Mouse (Mus musculus) layer of hippocampus, adult 18-20 months (tissue): ENCODE results near the gene Pcf11. TPM values are rescaled to one million over a fixed set of nuclear protein-coding genes. Genes with fewer than 3 reads are reported as not detected.
A peak's percentile ranks its signal among the peaks of the same experiment; 100 is the strongest.

Source experiments
- DNase-seq, 2 experiments: peaks; one replicate each; pipeline ENCODE4 v3.0.0; 2022; ENCODE audit warnings: low spot score in 2 of 2
- total RNA-seq, 2 experiments: library from RNA; stranded (reverse); gene quantifications; 2 replicates each; pipeline ENCODE4 v1.2.3; 2021

Gene Pcf11
- total RNA-seq, 2 experiments from 2014 or later, result 57.0 to 69.4 TPM

DNA sequence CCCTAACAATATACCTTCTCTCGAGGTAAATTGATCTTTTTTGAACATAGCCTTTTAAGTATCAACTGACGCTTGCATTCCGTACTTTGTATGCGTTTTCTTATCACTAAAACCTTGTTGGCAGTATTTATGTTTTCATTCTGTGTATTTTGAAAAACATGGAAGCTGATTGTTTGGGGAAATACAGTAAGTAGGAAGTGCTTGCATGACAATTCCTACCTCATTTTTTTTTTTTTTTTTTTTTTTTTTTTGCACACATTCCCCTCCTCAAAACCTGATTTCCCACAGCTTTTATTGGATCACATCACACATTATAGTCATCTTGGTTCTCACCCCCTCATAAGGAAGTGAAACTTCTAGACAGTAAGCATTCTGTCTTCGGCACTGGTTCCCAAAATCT is 31.7 kb downstream of the Pcf11 start:
- DNase-seq, result no peak

DNA sequence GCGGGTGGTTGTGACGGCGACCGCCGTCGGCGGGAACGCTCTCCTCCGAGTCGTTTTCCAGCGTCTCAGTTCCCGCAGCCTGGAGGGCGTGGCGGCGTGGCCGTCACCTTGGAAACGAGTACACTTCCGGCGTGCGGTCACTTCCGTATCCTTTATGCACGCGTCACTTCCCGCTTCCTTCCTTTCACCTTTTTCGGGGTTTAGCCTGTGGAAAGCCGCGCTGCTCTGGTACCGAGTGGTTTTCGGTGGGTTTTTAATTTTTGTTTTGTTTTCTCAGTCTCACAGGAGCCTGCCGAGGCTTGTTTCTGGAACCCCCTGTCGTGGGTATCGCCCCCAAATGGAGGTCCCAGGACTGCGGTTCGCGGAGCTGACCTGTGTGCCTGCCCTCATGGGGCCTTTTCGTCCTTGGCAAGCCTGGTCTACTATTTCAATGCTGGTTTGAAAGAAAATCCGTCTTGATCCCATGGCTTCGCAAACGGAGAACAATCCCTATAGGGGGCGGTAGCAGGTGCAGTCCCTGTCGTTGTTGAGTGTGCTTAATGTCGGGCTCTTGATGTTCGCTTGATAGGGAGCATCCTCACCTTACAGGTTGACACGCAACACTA is 32.6 kb downstream of the Pcf11 start, which contains the start of gene Ankrd42:
TSS of gene Ankrd42 (minus strand) at position 122 of the 605 bp plus-strand sequence.
- peak; percentile 88 to 95 for DNase-seq

GRCm38 (mm10) chr7:92636295-92637011 is 33.3 kb downstream of the Pcf11 start:
- DNase-seq, result no peak

DNA sequence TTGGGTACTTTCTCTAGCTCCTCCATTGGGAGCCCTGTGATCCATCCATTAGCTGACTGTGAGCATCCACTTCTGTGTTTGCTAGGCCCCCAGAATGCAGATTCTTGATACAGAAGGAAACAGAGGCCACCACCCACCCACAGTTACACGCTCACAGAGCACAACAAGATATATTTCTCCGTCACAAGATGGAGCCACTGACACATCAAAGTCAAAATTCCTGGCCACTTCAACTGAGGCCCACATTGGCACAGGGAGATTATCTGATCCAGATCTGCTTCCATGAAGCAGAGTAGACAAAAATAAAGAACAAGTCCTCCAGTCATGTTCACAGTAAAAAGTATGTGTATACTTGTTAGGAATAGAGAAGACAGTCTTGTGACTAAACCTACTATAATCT is 39.6 kb downstream of the Pcf11 start:
- peak; percentile 42 to 62 for DNase-seq

- no peak for DNase-seq
These were observed 45.2 kb downstream of the Pcf11 start for GRCm38 (mm10) chr7:92624488-92624887.

DNA sequence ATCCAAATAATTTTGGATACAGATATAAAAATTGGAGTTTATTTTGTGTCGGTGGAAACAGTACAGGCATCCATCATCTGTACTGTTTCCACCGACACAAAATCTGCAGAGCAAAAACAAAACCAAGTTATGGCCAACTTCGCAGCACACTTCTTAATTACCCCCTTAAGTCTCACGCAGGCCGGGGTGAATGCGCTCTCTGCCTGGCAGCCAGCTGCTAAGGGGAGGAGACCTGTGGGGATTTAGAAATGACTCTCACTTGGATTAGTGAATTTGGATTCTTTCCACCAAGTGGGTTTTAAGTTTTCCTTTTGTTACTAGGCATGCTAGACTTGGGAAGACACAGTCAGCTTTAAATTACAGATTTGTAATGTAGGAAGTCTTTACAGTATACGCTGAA is 58.9 kb downstream of the Pcf11 start:
- DNase-seq, result no peak

- no peak for DNase-seq
These were observed 64.8 kb downstream of the Pcf11 start for GRCm38 (mm10) chr7:92604961-92605360.

Other genes with a start within 250 kb of the Pcf11 start
- gene Ccdc90b, start 108.8 kb downstream of the Pcf11 start, total RNA-seq, result 10 to 100 TPM; 14.9 to 15.6 TPM
- 10 to 100 TPM; 16.3 to 17.1 TPM for gene Ankrd42, start 32.8 kb downstream of the Pcf11 start, total RNA-seq
- gene Rab30, start 71.7 kb upstream of the Pcf11 start, total RNA-seq, result 10 to 100 TPM; 39.3 to 41.5 TPM
- under 1 TPM; 0.33 to 0.62 TPM for gene Ddias, start 204.3 kb upstream of the Pcf11 start, total RNA-seq
- gene Prcp, start 204.5 kb upstream of the Pcf11 start, total RNA-seq, result 1 to 10 TPM; 5.9 to 7.0 TPM